Mouse (Mus musculus): Measurements from ENCODE around the gene Ank3.

DNA sequence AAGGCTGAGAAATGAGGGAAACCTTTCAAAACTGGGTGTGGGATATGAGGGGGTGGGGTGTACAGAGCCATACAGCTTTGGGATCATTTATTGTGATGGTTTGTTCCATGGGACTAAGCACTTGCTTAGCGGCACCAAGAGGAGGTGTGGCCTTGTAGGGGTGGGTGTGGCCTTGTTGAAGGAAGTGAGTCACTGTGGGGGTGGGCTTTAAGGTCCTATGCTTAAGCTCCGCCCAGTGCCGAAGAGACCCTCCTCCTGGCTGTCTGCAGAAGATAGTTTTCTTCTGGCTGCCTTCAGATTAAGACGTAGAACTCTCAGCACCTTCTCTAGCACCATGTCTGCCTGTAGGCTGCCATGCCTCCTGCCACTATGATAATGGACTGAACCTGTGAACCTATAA is 9.1 kb upstream of the Ank3 start:
- TF ChIP-seq GATA1 (IDR thresholded peaks at IDR 0.05; ENCODE audit: low read depth, low read length) (no peak), EP300 (IDR thresholded peaks at IDR 0.05; ENCODE audit: low read depth in 1 of 2, low read length in 2 of 2) (no peak), CHD2 (IDR thresholded peaks at IDR 0.05; ENCODE audit: low read length) (no peak), MYC (IDR thresholded peaks at IDR 0.05; ENCODE audit: low read depth, low read length) (no peak), TCF12 (IDR thresholded peaks at IDR 0.05; ENCODE audit: low read depth, low read length) (no peak), POLR2A (IDR thresholded peaks at IDR 0.05; ENCODE audit: control insufficient read depth in 1 of 2, insufficient read depth in 1 of 2, low read depth in 1 of 2, low read length in 2 of 2, poor library complexity in 1 of 2) (no peak), CTCF (IDR thresholded peaks at IDR 0.05 in 2 of 3, conservative IDR thresholded peaks at IDR 0.05 in 1 of 3; ENCODE audit: control insufficient read depth in 1 of 3, insufficient read depth in 1 of 3, low read depth in 2 of 3, low read length in 3 of 3, poor library complexity in 1 of 3, severe bottlenecking in 1 of 3) (no peak), HCFC1 (IDR thresholded peaks at IDR 0.05; ENCODE audit: low read depth, low read length) (no peak), MAZ (IDR thresholded peaks at IDR 0.05; ENCODE audit: low read depth, low read length) (no peak), KAT2A (conservative IDR thresholded peaks at IDR 0.05; ENCODE audit: low read depth, low read length) (no peak), MXI1 (IDR thresholded peaks at IDR 0.05; ENCODE audit: low read depth, low read length) (no peak), E2F4 (IDR thresholded peaks at IDR 0.05; ENCODE audit: borderline replicate concordance, low read depth, low read length) (no peak)

Data from MEL (cell line).